Mouse (Mus musculus) heart, embryonic 10.5 days (tissue): ENCODE measurements around the gene Tbl1xr1. TPM values are rescaled to one million over a fixed set of nuclear protein-coding genes. Genes with fewer than 3 reads are reported as not detected.

ENCODE experiments used
- DNase-seq: peaks from one replicate; pipeline ENCODE4 v3.0.0-alpha.2; 2017; ENCODE audit warnings: low spot score
- H3K27ac ChIP-seq: fragments of 300-500 bp; sonication (generic); 2 replicates; pipeline ENCODE4 v1.5.1; 2016; ENCODE audit warnings: mild to moderate bottlenecking
- H3K27me3 ChIP-seq: fragments of 300-500 bp; sonication (generic); 2 replicates; pipeline ENCODE4 v1.6.1; 2016; ENCODE audit warnings: mild to moderate bottlenecking; ENCODE audit not compliant: poor library complexity, insufficient read depth, severe bottlenecking
- H3K36me3 ChIP-seq: fragments of 300-500 bp; sonication (generic); 2 replicates; pipeline ENCODE4 v1.6.1; 2016; ENCODE audit warnings: mild to moderate bottlenecking, moderate library complexity
- H3K4me1 ChIP-seq: fragments of 300-500 bp; sonication (generic); 2 replicates; pipeline ENCODE4 v1.6.1; 2016; ENCODE audit warnings: mild to moderate bottlenecking
- H3K4me3 ChIP-seq: fragments of 300-500 bp; sonication (generic); 2 replicates; pipeline ENCODE4 v1.5.1; 2016; ENCODE audit warnings: mild to moderate bottlenecking, moderate library complexity
- H3K9me3 ChIP-seq: fragments of 300-500 bp; sonication (generic); 2 replicates; pipeline ENCODE4 v1.6.1; 2016; ENCODE audit warnings: mild to moderate bottlenecking, moderate library complexity
- WGBS: fragments of 180-500 bp; shearing (Covaris S2); methylation state at CpG from one replicate; pipeline ENCODE4 v1.1.7; 2016; 5-methylcytosine and 5-hydroxymethylcytosine counted together
- polyA plus RNA-seq: library from polyadenylated mRNA; unstranded; fragments of >200 nt; fragmentation: Nextera tagmentation; extraction: Ambion mirVana; gene quantifications from 2 replicates; pipeline ENCODE4 v1.2.1, GENCODE M21; 2016

Gene Tbl1xr1
- polyA plus RNA-seq, 1 experiment from 2014 or later, result 17.7 TPM

DNA sequence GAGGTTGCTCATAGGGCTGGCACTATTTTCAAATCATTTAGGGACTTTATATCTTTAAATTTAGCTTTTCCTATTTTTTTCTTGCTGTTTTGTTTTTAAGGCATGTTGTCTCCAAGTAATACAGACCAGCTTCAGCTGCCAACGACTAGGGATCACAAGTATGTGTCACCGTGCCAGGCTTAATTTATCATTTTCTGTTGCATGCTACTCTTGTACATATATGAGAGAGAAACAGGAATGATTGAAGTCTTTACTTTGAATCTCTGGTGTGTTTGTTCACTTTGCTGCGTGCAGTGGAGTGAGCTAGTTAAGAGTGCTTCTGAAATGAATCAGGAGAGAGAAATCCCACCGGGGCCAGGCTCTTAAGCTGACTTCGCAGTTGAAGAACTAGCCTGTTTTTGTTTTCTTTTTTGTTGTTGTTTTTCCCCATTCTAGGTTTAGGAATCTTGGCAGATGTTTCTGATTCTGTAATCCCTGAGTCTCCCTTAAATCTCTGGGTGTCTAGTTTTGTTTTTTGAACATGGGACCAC is 27.6 kb downstream of the Tbl1xr1 start:
- 83% methylated on average over 5 of the region's 5 CpGs for WGBS
- H3K9me3 ChIP-seq, result no peaks in the 10 kb centered on the region

DNA sequence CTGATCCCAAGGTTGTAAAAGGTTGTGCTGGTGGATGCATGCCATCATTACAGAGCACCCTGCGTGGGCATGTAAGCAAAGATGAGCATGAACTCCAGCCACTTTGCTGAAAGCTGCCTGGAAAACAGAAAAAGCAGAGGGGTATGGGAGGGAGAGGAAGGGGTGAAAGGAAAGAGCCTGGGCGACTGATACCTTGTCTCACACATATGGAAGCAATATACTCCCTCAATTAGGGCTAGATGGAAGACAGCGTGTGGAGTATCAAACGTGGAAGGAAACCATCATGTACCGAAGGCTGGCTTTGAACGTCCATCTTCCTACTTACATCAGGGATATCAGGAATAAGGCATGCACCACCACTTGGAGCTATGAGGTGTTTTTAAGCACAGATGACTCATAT is 29.0 kb downstream of the Tbl1xr1 start:
- Histone ChIP-seq H3K9me3 (no peaks in the 10 kb centered on the region), H3K36me3 (peaks cover 3% of the 10 kb centered on the region; the same call in 1 of the 2 replicates), H3K4me1 (peaks cover 32% of the 10 kb centered on the region), H3K27me3 (no peaks in the 10 kb centered on the region), H3K4me3 (no peak overlapping the region), H3K27ac (no peak overlapping the region)
- DNase-seq, result no peak
- 72% methylated on average over 6 of the region's 6 CpGs for WGBS

More for the DNA sequence above, 27.6 kb downstream of the Tbl1xr1 start:
- no peak overlapping the region for H3K4me3 ChIP-seq
- H3K27me3 ChIP-seq, result no peaks in the 10 kb centered on the region
- H3K36me3 ChIP-seq, result no peaks in the 10 kb centered on the region
- H3K4me1 ChIP-seq, result peaks cover 45% of the 10 kb centered on the region
- no peak overlapping the region for H3K27ac ChIP-seq
- no peak for DNase-seq

DNA sequence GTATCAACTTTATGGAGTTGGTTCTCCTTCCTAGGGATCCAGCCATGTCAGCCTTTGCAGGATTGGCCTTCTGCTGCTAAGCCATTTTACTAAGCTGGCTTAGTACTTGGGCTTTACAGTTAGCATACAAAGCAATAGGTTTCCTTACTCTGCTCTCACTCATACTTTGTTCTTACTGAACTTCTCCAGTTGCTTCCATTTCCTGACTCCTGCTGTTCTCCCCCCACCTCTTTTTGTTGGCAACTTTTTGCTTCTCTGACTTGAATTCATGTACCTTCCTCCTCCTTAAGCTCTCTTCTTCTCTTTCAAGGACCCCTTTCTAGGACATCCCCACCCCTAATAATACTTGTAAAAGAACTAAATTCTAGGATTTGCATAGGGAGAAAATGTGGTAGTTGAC is 31.6 kb downstream of the Tbl1xr1 start:
- Histone ChIP-seq H3K27ac (no peak overlapping the region), H3K27me3 (no peaks in the 10 kb centered on the region), H3K36me3 (peaks cover 6% of the 10 kb centered on the region; the same call in 1 of the 2 replicates), H3K9me3 (no peaks in the 10 kb centered on the region; the same call in 1 of the 2 replicates), H3K4me1 (peaks cover 23% of the 10 kb centered on the region; the same call in 1 of the 2 replicates), H3K4me3 (no peak overlapping the region)
- DNase-seq, result no peak

DNA sequence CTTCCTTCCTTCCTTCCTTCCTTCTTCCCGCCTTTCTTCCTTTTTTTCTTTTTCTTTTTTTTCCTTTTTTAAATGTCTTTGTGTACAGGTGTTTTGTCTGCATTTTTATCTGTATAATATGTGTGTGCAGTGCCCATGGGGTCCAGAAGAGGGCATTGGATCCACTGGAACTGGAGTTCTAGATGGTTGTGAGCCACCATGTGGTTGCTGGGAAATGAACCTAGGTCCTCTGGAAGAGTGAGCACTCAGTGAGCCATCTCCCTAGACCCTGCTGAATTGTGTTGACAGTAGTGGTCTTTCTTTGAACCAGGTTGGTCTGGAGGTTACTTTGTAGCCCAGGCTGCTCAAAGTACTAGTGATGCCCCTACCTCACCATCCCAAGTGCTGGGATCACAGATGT is 33.2 kb downstream of the Tbl1xr1 start:
- Histone ChIP-seq H3K4me3 (no peak overlapping the region), H3K4me1 (peaks cover 17% of the 10 kb centered on the region; the same call in 1 of the 2 replicates), H3K27me3 (no peaks in the 10 kb centered on the region), H3K27ac (no peak overlapping the region), H3K36me3 (peaks cover 6% of the 10 kb centered on the region; the same call in 1 of the 2 replicates), H3K9me3 (no peaks in the 10 kb centered on the region; the same call in 1 of the 2 replicates)
- 82% methylated on average over 1 of the region's 1 CpGs for WGBS
- no peak for DNase-seq

DNA sequence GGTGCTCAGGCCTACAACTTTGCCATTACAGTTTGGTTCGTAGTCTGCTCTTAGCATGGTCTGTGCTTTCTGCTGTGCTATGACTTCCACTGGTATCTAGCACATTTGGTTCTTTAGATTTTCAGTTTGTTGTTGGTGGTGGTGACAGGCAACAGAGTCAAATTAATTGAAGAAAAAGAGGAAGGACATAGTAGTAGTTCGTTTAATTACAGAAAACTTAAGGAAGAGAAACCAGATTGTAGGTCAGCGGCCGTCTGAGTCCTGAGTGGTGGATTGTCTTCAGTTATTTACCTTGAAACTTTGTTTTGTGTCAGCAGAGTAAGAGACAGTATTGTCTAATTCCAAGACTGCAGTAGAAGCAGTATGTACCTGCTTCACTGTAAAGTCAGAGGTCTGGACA is 37.3 kb downstream of the Tbl1xr1 start:
- WGBS, result 90% methylated on average over 4 of the region's 4 CpGs
- H3K9me3 ChIP-seq, result no peaks in the 10 kb centered on the region; the same call in 1 of the 2 replicates
- peaks cover 14% of the 10 kb centered on the region for H3K4me1 ChIP-seq
- no peak overlapping the region for H3K27ac ChIP-seq
- H3K27me3 ChIP-seq, result no peaks in the 10 kb centered on the region
- peaks cover 6% of the 10 kb centered on the region; the same call in 1 of the 2 replicates for H3K36me3 ChIP-seq
- no peak for DNase-seq
- no peak overlapping the region for H3K4me3 ChIP-seq

DNA sequence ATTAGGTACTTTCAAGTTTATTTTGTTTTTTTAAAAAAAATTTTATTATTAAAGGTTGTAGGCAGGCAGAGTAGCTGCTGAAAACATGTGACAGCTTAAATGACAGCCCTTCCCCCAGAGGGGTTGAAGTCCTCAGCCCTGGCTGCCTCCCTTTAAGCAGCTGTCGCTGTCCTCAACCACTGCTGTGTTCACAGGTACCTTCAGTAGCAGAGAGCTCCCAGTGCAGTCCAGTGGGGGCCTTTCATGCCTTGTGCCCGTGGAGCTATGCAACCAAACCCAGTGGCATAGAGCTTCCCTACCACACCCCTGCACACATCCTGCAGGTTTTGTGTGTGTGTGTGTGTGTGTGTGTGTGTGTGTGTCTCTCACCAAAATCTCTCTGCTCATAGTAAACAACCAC is 38.8 kb downstream of the Tbl1xr1 start:
- peaks cover 16% of the 10 kb centered on the region for H3K4me1 ChIP-seq
- H3K36me3 ChIP-seq, result 0 out of 2 replicates have a peak, but pooled peaks cover 3% of the 10 kb centered on the region
- H3K4me3 ChIP-seq, result no peak overlapping the region
- 23% methylated on average over 2 of the region's 2 CpGs for WGBS
- no peaks in the 10 kb centered on the region; the same call in 1 of the 2 replicates for H3K9me3 ChIP-seq
- no peak overlapping the region for H3K27ac ChIP-seq
- no peaks in the 10 kb centered on the region for H3K27me3 ChIP-seq
- no peak for DNase-seq

DNA sequence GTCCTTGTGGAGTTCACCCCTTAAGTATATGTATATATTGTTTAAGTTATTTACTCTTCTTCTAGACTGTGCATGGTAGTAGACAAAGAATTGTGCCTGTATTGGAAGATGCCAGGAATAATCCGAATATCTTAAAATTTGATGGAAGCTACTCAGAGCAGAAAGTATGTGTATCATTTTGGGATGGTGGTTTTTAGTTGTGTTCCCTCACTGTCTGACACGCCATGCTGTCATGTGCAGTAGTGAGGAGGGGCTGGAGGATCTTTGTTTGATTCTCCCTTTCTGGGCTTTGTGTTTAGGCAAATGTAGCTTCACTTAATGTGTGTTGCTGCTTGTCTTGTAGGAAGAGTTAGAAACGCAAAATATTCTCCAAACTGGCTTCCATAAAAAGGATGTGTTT is 39.2 kb downstream of the Tbl1xr1 start:
- H3K36me3 ChIP-seq, result 0 out of 2 replicates have a peak, but pooled peaks cover 3% of the 10 kb centered on the region
- H3K4me3 ChIP-seq, result no peak overlapping the region
- H3K4me1 ChIP-seq, result peaks cover 20% of the 10 kb centered on the region
- 89% methylated on average over 3 of the region's 3 CpGs for WGBS
- H3K9me3 ChIP-seq, result no peaks in the 10 kb centered on the region; the same call in 1 of the 2 replicates
- DNase-seq, result no peak
- no peaks in the 10 kb centered on the region for H3K27me3 ChIP-seq
- no peak overlapping the region for H3K27ac ChIP-seq

DNA sequence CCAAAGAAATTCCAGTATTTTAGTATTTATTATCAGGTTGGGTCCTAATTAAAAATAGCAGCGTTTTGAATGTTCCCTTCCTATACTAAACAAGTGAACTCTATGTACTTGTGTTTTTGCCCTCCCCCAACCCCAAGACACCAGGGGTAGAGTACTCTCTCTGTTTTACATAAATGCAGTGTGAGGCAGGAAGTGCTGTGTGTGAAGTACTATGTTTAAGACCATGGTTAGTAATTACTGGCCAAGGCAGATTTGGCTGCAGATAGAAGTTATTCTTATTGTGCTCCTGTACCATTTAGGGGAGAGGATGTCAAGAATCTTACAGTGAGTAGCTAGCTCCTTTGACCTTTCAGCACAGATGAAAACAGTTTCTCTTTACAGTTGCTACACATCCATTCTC is 39.7 kb downstream of the Tbl1xr1 start:
- WGBS, result 73% methylated on average over 1 of the region's 1 CpGs
- Histone ChIP-seq H3K4me3 (no peak overlapping the region), H3K4me1 (peaks cover 25% of the 10 kb centered on the region), H3K9me3 (no peaks in the 10 kb centered on the region; the same call in 1 of the 2 replicates), H3K27ac (no peak overlapping the region), H3K36me3 (0 out of 2 replicates have a peak, but pooled peaks cover 1% of the 10 kb centered on the region), H3K27me3 (no peaks in the 10 kb centered on the region)
- DNase-seq, result no peak

DNA sequence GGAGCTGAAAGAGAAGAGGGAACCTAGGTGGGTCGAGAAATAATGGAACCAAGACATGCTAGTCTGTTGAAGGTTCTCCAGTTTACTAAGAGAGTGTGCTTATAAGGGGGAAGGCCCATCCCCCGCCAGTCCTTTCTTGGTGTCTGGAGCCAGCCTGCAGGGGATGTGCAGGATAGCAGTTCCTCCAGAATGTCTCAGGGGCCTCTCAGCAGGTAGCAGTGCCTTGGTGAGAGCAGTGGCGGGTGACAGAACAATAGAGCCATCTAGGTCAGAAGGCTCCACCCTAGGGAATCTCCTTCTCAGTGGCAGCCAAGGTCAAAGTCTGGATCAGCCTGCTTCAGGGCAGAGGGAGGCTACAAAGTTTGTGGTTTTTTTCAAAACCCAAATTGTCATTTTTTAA is 45.3 kb downstream of the Tbl1xr1 start:
- Histone ChIP-seq H3K36me3 (no peaks in the 10 kb centered on the region), H3K4me3 (no peak overlapping the region), H3K27me3 (no peaks in the 10 kb centered on the region), H3K9me3 (no peaks in the 10 kb centered on the region), H3K27ac (peak overlapping the region; percentile 72; the same call in 1 of the 2 replicates), H3K4me1 (peaks cover 43% of the 10 kb centered on the region)
- WGBS, result 44% methylated on average over 3 of the region's 3 CpGs
- DNase-seq, result no peak

DNA sequence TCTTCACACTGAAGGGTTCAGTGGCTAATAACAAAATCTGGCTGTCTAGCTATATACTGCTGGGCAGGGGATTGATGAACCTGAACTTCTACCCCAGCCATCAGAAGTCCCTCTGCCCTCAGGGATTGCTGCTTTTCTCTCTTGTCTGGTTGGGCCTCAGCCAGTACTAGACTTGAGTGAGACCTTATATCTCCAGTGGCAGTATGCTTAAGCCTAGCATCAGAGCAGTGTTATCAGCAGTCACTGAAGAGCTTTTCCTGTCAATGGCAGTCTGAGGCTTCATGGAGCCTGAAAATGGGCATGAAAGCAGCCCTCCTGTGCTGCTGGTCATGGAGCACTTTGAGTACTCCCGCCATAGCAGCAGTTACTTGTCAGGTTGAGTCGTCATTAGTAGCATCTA is 46.7 kb downstream of the Tbl1xr1 start:
- 33% methylated on average over 2 of the region's 2 CpGs for WGBS
- H3K4me3 ChIP-seq, result no peak overlapping the region
- no peak for DNase-seq
- H3K4me1 ChIP-seq, result peaks cover 43% of the 10 kb centered on the region
- no peaks in the 10 kb centered on the region for H3K27me3 ChIP-seq
- no peaks in the 10 kb centered on the region; the same call in 1 of the 2 replicates for H3K36me3 ChIP-seq
- no peak overlapping the region; the same call in 1 of the 2 replicates for H3K27ac ChIP-seq
- H3K9me3 ChIP-seq, result no peaks in the 10 kb centered on the region

DNA sequence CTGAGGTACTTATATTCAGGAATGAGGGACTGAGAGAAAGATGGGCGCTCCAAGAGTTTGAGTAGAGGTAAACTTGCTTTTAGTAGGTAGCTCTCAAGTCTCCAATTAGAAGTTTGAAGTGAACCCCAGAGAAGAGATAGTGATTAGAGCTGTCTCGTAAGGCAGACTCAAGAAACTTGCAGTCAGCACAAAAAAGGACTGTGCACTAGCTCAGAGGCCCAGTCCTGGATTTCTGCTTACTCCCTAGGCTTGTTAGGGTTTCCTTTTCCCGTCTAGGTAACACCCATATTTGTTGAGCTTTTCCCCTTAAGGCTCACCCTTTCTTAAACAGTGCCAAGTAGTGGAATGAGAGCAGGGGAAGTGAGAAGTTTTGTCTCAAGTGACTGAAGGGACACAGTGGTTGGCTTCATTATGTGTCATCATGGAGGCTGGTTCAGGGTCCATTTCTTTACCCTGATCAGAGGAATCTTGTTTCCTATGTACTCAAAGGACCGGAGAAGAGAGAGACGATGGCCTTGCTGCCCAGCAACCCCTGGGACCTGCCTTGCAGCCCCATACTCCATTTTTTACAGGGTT is 49.9 kb downstream of the Tbl1xr1 start:
- 83% methylated on average over 5 of the region's 5 CpGs for WGBS
- no peaks in the 10 kb centered on the region for H3K9me3 ChIP-seq
- no peaks in the 10 kb centered on the region for H3K27me3 ChIP-seq
- H3K4me3 ChIP-seq, result no peak overlapping the region
- DNase-seq, result no peak
- no peak overlapping the region for H3K27ac ChIP-seq
- peaks cover 31% of the 10 kb centered on the region for H3K4me1 ChIP-seq
- peaks cover 4% of the 10 kb centered on the region; the same call in 1 of the 2 replicates for H3K36me3 ChIP-seq

DNA sequence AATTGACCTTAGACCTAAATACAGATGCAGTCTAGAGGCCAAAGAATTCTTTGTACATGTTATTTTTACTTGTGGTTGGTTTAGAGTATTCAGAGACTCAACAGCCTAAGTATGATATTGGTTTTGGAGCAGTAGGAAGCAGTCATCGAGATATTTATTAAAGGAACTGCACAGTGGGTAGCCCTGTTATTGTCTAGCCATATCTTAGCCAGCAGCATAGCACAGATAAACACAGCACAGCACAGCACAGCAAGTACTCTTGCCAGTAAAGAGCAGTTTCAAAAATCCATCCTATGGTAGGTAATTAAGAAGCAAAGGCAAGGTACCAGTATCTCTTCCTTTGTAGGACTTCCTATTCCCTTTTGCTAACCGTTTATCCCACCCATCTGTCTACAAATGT is 54.8 kb downstream of the Tbl1xr1 start:
- Histone ChIP-seq H3K9me3 (no peaks in the 10 kb centered on the region), H3K27me3 (no peaks in the 10 kb centered on the region), H3K27ac (no peak overlapping the region), H3K4me1 (peaks cover 3% of the 10 kb centered on the region; the same call in 1 of the 2 replicates), H3K36me3 (peaks cover 7% of the 10 kb centered on the region; the same call in 1 of the 2 replicates), H3K4me3 (no peak overlapping the region)
- 81% methylated on average over 2 of the region's 2 CpGs for WGBS
- DNase-seq, result no peak

DNA sequence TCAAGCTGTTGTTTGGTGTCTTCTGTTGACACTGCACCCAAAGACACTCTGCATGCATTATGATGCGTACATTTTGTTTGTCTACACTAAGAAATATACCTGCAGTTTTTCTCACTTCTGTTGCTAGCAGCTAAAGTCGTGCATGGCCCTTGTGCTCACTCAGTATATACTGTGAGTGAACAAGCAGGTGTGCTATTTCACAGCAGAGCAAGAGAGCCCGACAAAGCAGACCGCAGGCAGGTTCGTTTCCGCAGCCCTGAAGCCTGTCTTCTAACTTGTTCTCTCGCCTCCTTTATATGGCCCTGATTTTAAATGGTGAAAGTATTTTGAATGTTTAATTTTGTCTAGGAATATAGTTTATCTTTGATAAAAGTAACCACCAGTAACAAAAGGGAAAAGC is 57.2 kb downstream of the Tbl1xr1 start:
- Histone ChIP-seq H3K36me3 (peaks cover 5% of the 10 kb centered on the region; the same call in 1 of the 2 replicates), H3K4me1 (peaks cover 9% of the 10 kb centered on the region; the same call in 1 of the 2 replicates), H3K4me3 (no peak overlapping the region), H3K27me3 (no peaks in the 10 kb centered on the region), H3K27ac (no peak overlapping the region), H3K9me3 (no peaks in the 10 kb centered on the region)
- DNase-seq, result no peak
- WGBS, result 95% methylated on average over 7 of the region's 7 CpGs
